Mouse (Mus musculus) heart, adult 18-20 months (tissue): ENCODE data around the gene Agrp. TPM values are rescaled to one million over a fixed set of nuclear protein-coding genes. Genes with fewer than 3 reads are reported as not detected.
A peak's percentile ranks its signal among the peaks of the same experiment; 100 is the strongest.

Source experiments
- DNase-seq, 2 experiments: peaks; one replicate each; pipeline ENCODE4 v3.0.0; 2021 to 2022; ENCODE audit warnings: mixed read lengths in 1 of 2
- total RNA-seq, 2 experiments: library from RNA; stranded (reverse); gene quantifications; 2 replicates each; pipeline ENCODE4 v1.2.3; 2021

The Agrp gene
- total RNA-seq, 2 experiments from 2014 or later = not detected

GRCm38 (mm10) chr8:105549506-105549905 lies 87.7 kb downstream of the Agrp start:
- DNase-seq = no peak

GRCm38 (mm10) chr8:105546384-105547350 lies 90.5 kb downstream of the Agrp start:
- peak; percentile 63 to 77 for DNase-seq

DNA sequence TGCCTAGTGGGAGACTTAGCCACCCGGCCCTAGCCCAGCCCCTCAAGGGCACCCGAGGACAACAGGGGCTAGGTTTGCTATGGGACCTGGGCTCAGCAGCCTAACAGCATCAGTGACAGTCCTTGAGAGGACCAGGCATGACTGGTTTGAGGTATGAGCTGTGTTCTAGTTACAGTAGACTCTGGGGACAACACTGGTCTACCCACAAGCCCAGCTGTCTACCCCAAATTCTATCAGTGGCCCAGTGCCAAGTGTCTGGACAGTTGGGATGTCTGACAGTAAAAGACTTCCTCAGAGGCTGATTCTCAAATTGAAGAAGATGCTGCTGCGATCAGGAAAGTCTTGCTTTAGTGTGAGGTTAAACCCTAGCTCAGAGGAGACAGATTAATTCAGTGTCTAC lies 91.9 kb downstream of the Agrp start:
- DNase-seq = peak; percentile 33 to 44

- peak; percentile 54 to 62 for DNase-seq
Observed at GRCm38 (mm10) chr8:105544544-105545205, 92.5 kb downstream of the Agrp start.

DNA sequence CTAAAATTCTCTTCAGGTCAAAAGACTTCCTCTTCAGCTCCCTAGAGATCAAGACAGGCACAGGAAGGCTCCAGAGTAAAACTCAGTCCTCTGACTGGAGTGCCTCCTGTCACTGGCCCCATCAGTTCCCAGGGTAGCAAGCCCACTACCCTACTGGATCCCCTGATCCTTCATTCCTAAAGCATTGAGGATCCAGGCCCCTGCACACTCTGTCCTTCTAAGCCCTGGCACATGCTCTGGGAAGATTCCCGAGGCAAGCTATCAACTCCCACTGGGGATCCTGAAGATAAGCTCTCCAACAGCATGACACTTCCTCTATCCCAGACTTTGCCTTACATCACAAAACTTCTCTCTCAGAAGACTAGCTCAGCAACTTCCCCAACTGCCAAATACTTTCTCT lies 93.5 kb downstream of the Agrp start:
- peak; percentile 57 to 62 for DNase-seq

- DNase-seq = no peak
Observed at GRCm38 (mm10) chr8:105542808-105543207, 94.4 kb downstream of the Agrp start.

GRCm38 (mm10) chr8:105542032-105542656 lies 95.0 kb downstream of the Agrp start:
- DNase-seq = no peak

DNA sequence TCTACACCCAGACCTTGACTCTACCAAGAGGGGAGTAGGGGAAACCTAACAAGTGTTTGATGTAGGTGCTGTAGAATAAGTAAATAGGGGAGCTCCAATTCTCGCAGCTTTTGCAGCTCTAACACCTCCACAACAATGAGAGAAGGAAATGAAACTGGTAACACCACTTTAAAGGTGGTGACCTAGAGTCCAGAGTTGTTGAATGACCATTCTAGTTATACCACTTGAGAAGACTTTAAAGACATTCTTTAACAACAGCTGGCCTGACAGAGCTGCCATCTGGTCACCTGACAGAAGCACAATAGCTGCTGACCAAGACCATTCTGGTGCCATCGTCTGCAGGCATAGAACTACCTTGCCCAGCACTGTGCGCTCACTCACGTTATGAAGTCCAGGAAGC lies 98.3 kb downstream of the Agrp start:
- no peak for DNase-seq

GRCm38 (mm10) chr8:105537011-105537677 lies 100.0 kb downstream of the Agrp start:
- peak; percentile 27 to 63 for DNase-seq

- no peak for DNase-seq
Observed at GRCm38 (mm10) chr8:105536546-105536945, 100.6 kb downstream of the Agrp start.

GRCm38 (mm10) chr8:105533892-105534329 lies 103.3 kb downstream of the Agrp start:
- DNase-seq = peak; percentile 73 to 90

GRCm38 (mm10) chr8:105533439-105533838 lies 103.8 kb downstream of the Agrp start:
- DNase-seq = peak; percentile 27 to 34

- peak; percentile 55 to 86 for DNase-seq
Observed at GRCm38 (mm10) chr8:105531774-105532173, 105.4 kb downstream of the Agrp start.

GRCm38 (mm10) chr8:105529271-105529670 lies 107.9 kb downstream of the Agrp start:
- DNase-seq = peak in 1 of 2 experiments; percentile 56

GRCm38 (mm10) chr8:105528206-105528605 lies 109.0 kb downstream of the Agrp start:
- no peak for DNase-seq

GRCm38 (mm10) chr8:105527110-105527509 lies 110.1 kb downstream of the Agrp start:
- DNase-seq = no peak

GRCm38 (mm10) chr8:105522890-105523289 lies 114.3 kb downstream of the Agrp start:
- no peak for DNase-seq

DNA sequence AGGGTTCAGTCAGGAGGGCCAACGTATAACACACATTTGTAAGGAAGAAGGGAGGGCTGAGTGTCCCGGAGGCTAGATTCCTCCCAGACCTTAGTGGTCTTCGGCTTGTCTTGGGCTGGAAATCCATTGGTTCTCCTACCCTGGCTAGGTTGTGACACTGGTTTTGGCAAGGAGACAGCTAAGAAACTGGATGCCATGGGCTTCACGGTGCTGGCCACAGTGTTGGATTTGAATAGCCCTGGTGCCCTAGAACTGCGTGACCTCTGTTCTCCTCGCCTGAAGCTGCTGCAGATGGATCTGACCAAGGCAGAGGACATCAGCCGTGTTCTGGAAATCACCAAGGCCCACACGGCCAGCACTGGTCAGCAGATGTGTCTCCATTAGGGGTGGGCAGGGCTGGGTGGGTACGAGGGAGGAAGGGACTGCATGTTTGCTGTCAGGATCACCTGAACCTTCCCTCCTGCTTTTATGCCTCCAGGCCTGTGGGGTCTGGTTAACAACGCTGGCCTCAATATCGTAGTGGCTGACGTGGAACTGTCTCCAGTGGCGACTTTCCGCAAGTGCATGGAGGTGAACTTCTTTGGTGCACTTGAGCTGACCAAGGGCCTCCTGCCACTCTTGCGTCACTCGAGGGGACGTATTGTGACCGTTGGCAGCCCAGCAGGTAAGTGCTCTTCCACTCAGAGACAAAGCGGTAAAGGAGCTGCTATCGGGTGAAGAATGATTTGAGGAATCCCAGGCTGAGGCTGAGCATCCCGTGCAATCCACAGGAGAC lies 115.0 kb downstream of the Agrp start:
- DNase-seq = no peak

GRCm38 (mm10) chr8:105521061-105521460 lies 116.1 kb downstream of the Agrp start:
- no peak for DNase-seq

DNA sequence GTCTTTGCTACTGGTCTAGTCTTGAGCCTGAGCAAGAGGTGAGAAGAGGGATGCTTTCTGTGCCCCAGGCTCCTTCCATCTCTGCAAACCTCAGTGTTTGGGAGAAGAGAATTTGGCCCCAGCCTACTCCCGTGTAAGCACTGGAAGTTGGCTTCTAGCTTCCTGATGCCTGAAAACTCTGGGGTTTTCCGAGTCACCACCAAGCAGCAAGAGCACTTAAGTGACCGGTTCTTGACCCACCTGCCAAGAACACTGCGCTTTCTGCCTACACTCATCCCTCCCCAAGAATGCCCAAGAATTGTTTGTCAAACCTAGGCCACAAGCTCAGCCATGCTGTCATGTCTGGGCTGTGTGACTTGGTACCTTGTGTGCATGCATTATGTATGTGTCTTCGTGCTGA lies 116.7 kb downstream of the Agrp start:
- DNase-seq = no peak

DNA sequence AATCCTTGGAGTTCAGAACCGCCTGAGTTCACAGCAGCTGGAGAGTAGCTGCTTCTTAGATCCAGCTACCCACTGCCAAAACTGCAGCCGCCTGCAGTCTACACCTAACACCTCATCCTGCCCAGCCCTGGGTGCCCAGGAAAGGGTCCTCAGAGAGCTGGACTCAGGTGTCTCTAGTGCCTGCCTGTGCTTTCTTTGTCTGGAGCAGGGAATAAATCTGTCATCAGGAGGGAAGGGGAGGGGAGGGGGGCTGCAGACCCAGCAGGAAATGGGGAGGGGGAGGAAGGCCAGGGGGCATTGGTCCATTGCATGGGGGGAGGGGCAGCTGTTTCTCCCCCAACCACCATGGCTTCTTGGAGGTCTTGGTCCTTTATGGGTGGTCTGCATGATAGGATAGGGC lies 117.6 kb downstream of the Agrp start:
- DNase-seq = no peak
